Mouse (Mus musculus) neural tube, postnatal 0 days (tissue): Measurements from ENCODE around the gene Olfr486. TPM values are rescaled to one million over a fixed set of nuclear protein-coding genes. Genes with fewer than 3 reads are reported as not detected.

ENCODE experiments used
- polyA plus RNA-seq: library from polyadenylated mRNA; unstranded; fragments of >200 nt; fragmentation: Nextera tagmentation; extraction: Ambion mirVana; gene quantifications from 2 replicates; pipeline ENCODE4 v1.2.1, GENCODE M21; 2015

Olfr486 gene
- polyA plus RNA-seq, result not detected in 2 replicates

DNA sequence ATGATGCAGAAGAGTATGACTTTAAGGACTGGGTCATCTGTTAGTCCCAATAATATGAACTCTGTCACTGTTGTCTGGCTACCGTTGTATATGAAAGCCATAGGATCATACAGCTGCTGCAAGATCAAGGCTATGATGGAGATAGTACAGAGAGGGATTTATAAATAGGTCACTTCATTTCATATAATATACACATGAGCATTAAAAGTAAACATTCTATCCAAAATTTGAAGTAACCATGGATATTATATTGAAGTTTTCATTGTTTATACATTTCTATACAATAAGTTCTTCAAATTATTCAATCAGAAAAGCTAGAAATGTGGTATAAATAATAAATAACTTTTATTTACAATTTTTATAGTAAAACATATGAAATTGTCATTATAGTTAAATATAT is at the start of gene Olfr486:
Gene Olfr486, minus strand, starts transcription at position 101 of the 400 bp plus-strand sequence.

DNA sequence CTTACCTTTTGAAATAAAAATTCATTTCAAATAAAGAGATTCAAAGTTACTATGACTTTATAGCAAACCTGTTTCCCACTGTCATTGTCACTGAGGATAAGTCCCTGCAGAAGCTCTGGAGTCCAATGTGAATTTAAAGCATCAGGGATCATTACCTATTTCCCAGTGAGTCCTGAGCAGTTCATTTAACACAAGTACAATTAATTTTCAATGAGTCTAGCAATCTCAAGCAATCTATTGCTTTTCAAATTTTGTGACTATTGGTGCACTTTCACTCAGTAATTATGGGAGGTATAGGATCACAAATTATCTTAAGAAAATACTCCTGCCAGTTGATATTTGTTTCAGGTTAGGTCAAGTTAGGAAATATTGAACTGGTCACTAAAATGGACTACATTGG is 42.0 kb upstream of the Olfr486 start, which contains the start of gene Olfr487:
Gene Olfr487, minus strand, starts transcription at position 101 of the 400 bp plus-strand sequence.

DNA sequence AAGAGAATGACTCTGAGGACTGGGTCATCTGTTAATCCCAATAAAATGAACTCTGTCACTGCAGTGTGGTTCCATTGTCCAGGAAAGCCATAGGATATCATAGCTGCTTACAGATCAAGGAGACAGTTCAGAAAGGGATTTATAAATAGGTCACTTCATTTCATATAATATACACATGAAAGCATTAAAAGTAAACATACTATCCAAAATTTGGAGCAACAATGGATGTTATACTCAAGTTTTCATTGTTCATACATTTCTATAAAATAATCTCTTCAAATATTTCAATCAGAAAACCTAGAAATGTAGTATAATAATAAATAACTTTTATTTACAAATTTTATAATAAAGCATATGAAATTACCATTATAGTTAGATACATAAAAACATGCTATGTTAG is 12.8 kb downstream of the Olfr486 start, which contains the start of gene Olfr485:
Gene Olfr485, minus strand, starts transcription at position 101 of the 400 bp plus-strand sequence.

DNA sequence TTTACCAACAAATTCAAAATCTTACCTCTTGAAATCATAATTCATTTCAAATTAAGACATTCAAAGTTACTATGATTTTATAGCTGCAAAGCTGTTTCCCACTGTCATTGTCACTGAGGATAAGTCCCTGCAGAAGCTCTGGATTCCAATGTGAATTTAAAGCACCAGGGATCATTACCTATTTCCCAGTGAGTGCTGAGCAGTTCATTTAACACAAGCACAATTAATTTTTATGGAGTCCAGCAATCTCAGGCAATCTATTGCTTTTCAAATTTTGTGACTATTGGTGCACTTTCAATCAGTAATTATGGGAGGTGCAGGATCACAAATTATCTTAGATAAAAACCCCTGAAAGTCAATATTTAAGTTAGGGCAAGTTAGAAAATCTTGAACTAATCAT is 45.2 kb downstream of the Olfr486 start, which contains the start of gene Olfr484:
Gene Olfr484, minus strand, starts transcription at position 101 of the 400 bp plus-strand sequence.

Other genes starting within 250 kb of the Olfr486 start
- gene Olfr473, start 242.3 kb downstream of the Olfr486 start, polyA plus RNA-seq, result not detected in 2 replicates
- not detected in 2 replicates for gene Olfr474, start 218.1 kb downstream of the Olfr486 start, polyA plus RNA-seq
- not detected in 2 replicates for gene Olfr476, start 207.9 kb downstream of the Olfr486 start, polyA plus RNA-seq
- gene Olfr477, start 186.0 kb downstream of the Olfr486 start, polyA plus RNA-seq, result not detected in 2 replicates
- gene Olfr478, start 138.8 kb downstream of the Olfr486 start, polyA plus RNA-seq, result not detected in 2 replicates
- gene Olfr479, start 122.0 kb downstream of the Olfr486 start, polyA plus RNA-seq, result not detected in 2 replicates
- gene Olfr480, start 105.4 kb downstream of the Olfr486 start, polyA plus RNA-seq, result not detected in 2 replicates
- gene Olfr481, start 92.9 kb downstream of the Olfr486 start, polyA plus RNA-seq, result not detected in 2 replicates
- 0.06 and 0.10 TPM in 2 replicates for gene Olfr482, start 75.2 kb downstream of the Olfr486 start, polyA plus RNA-seq
- gene Olfr483, start 71.9 kb downstream of the Olfr486 start, polyA plus RNA-seq, result not detected in 2 replicates
- not detected in 2 replicates for gene Olfr484, start 45.3 kb downstream of the Olfr486 start, polyA plus RNA-seq
- not detected in 2 replicates for gene Olfr485, start 12.9 kb downstream of the Olfr486 start, polyA plus RNA-seq
- gene Olfr487, start 41.9 kb upstream of the Olfr486 start, polyA plus RNA-seq, result not detected in 2 replicates
- gene Olfr488, start 85.6 kb upstream of the Olfr486 start, polyA plus RNA-seq, result not detected in 2 replicates
- not detected in 2 replicates for gene Olfr490, start 116.2 kb upstream of the Olfr486 start, polyA plus RNA-seq
- gene Olfr491, start 140.7 kb upstream of the Olfr486 start, polyA plus RNA-seq, result not detected in 2 replicates
- not detected in 2 replicates for gene Olfr492, start 150.9 kb upstream of the Olfr486 start, polyA plus RNA-seq
- not detected in 2 replicates for gene Olfr493, start 174.2 kb upstream of the Olfr486 start, polyA plus RNA-seq
- not detected in 2 replicates for gene Olfr494, start 192.6 kb upstream of the Olfr486 start, polyA plus RNA-seq
- gene Olfr495, start 220.4 kb upstream of the Olfr486 start, polyA plus RNA-seq, result not detected in 2 replicates
- not detected in 2 replicates for gene Olfr497, start 247.7 kb upstream of the Olfr486 start, polyA plus RNA-seq